Mouse (Mus musculus) forebrain, embryonic 16.5 days (tissue): ENCODE results near the gene Rtn4rl1. TPM values are rescaled to one million over a fixed set of nuclear protein-coding genes. Genes with fewer than 3 reads are reported as not detected.
"Not testable (repeated sequence)": the region's sequence is repeated elsewhere in the genome, so short reads cannot be mapped to it uniquely, and the experiment has no call there.

Experiments used
- ATAC-seq: fragments of 200-750 bp; cut with Nextera tagmentation; 2 replicates; pipeline ENCODE4 v1.8.0; 2017; ENCODE audit warnings: mild to moderate bottlenecking, moderate library complexity
- H3K27ac ChIP-seq: fragments of 300-500 bp; sonication (generic); 2 replicates; pipeline ENCODE4 v1.5.1; 2014; ENCODE audit warnings: low read length, control low read depth
- H3K27me3 ChIP-seq: fragments of 300-500 bp; sonication (generic); replicated peaks from 2 replicates; pipeline ENCODE4 v1.6.1; 2014; ENCODE audit warnings: low read length; ENCODE audit not compliant: control insufficient read depth, insufficient read depth
- H3K36me3 ChIP-seq: fragments of 300-500 bp; sonication (generic); 2 replicates; pipeline ENCODE4 v1.6.1; 2014; ENCODE audit not compliant: control insufficient read depth, insufficient read depth
- H3K4me1 ChIP-seq: fragments of 300-500 bp; sonication (generic); replicated peaks from 2 replicates; pipeline ENCODE4 v1.6.1; 2014; ENCODE audit warnings: low read length; ENCODE audit not compliant: control insufficient read depth, insufficient read depth
- H3K4me2 ChIP-seq: fragments of 300-500 bp; sonication (generic); 2 replicates; pipeline ENCODE4 v1.6.1; 2014; ENCODE audit warnings: mild to moderate bottlenecking, low read length, control low read depth
- H3K4me3 ChIP-seq: fragments of 300-500 bp; sonication (generic); replicated peaks from 2 replicates; pipeline ENCODE4 v1.5.1; 2014; ENCODE audit warnings: mild to moderate bottlenecking, low read length, control low read depth
- H3K9ac ChIP-seq: fragments of 300-500 bp; sonication (generic); replicated peaks from 2 replicates; pipeline ENCODE4 v1.6.1; 2014; ENCODE audit warnings: low read depth, low read length, control low read depth
- H3K9me3 ChIP-seq: fragments of 300-500 bp; sonication (generic); 2 replicates; pipeline ENCODE4 v1.6.1; 2016; ENCODE audit warnings: low read length; ENCODE audit not compliant: control insufficient read depth
- WGBS: fragments of 180-500 bp; shearing (Covaris S2); extraction: QIAGEN DNeasy Blood & Tissue Kit; methylation state at CpG from one replicate; pipeline ENCODE4 v1.1.7; 2014; 5-methylcytosine and 5-hydroxymethylcytosine counted together
- polyA plus RNA-seq: library from polyadenylated mRNA; unstranded; fragments of >200 nt; fragmentation: Nextera tagmentation; extraction: Ambion mirVana; gene quantifications from 2 replicates; pipeline ENCODE4 v1.2.1, GENCODE M21; 2015

Rtn4rl1 gene
- polyA plus RNA-seq, 1 experiment from 2014 or later: 6.3 TPM

- no peak overlapping the region for H3K4me3 ChIP-seq
- no peaks in the 10 kb centered on the region for H3K9me3 ChIP-seq
- no peak overlapping the region for H3K9ac ChIP-seq
- H3K27ac ChIP-seq: no peak overlapping the region
- H3K4me2 ChIP-seq: no peak overlapping the region
- no peak for ATAC-seq
- peaks cover 25% of the 10 kb centered on the region for H3K4me1 ChIP-seq
- 43% methylated on average over 5 of the region's 5 CpGs for WGBS
- H3K36me3 ChIP-seq: no peaks in the 10 kb centered on the region
- peaks cover 15% of the 10 kb centered on the region for H3K27me3 ChIP-seq
Measured at GRCm38 (mm10) chr11:75280435-75281001, 86.9 kb downstream of the Rtn4rl1 start.

- H3K4me1 ChIP-seq: peaks cover 25% of the 10 kb centered on the region
- no peak overlapping the region for H3K27ac ChIP-seq
- no peaks in the 10 kb centered on the region for H3K9me3 ChIP-seq
- peak overlapping the region; percentile 53 for H3K4me2 ChIP-seq
- 0 out of 2 replicates have a peak, but pooled peaks have one; percentile 28 for ATAC-seq
- H3K27me3 ChIP-seq: peaks cover 15% of the 10 kb centered on the region
- H3K9ac ChIP-seq: peak overlapping the region; percentile 46
- 4% methylated on average over 29 of the region's 29 CpGs for WGBS
- H3K4me3 ChIP-seq: peak overlapping the region; percentile 30
- H3K36me3 ChIP-seq: no peaks in the 10 kb centered on the region
Measured at GRCm38 (mm10) chr11:75281380-75282256, 88.0 kb downstream of the Rtn4rl1 start.

GRCm38 (mm10) chr11:75282496-75283120 lies 89.0 kb downstream of the Rtn4rl1 start:
- no peaks in the 10 kb centered on the region for H3K9me3 ChIP-seq
- H3K9ac ChIP-seq: no peak overlapping the region
- ATAC-seq: no peak
- H3K4me3 ChIP-seq: no peak overlapping the region
- 0 out of 2 replicates have a peak overlapping the region, but pooled peaks have one; percentile 9 for H3K4me2 ChIP-seq
- no peak overlapping the region for H3K27ac ChIP-seq
- WGBS: 6% methylated on average over 13 of the region's 13 CpGs
- no peaks in the 10 kb centered on the region for H3K36me3 ChIP-seq
- peaks cover 25% of the 10 kb centered on the region for H3K4me1 ChIP-seq
- H3K27me3 ChIP-seq: peaks cover 15% of the 10 kb centered on the region

GRCm38 (mm10) chr11:75283784-75284183 lies 90.2 kb downstream of the Rtn4rl1 start:
- H3K9me3 ChIP-seq, H3K27ac ChIP-seq, H3K9ac ChIP-seq, H3K4me3 ChIP-seq, H3K36me3 ChIP-seq, ATAC-seq, H3K4me2 ChIP-seq: not testable (repeated sequence)
- peaks cover 25% of the 10 kb centered on the region for H3K4me1 ChIP-seq
- H3K27me3 ChIP-seq: peaks cover 15% of the 10 kb centered on the region
- 64% methylated on average over 3 of the region's 3 CpGs for WGBS

GRCm38 (mm10) chr11:75285893-75286467 lies 92.4 kb downstream of the Rtn4rl1 start:
- H3K4me2 ChIP-seq: no peak overlapping the region
- 55% methylated on average over 4 of the region's 4 CpGs for WGBS
- H3K27ac ChIP-seq: no peak overlapping the region
- no peak overlapping the region for H3K9ac ChIP-seq
- H3K4me3 ChIP-seq: no peak overlapping the region
- H3K36me3 ChIP-seq: no peaks in the 10 kb centered on the region
- no peaks in the 10 kb centered on the region for H3K9me3 ChIP-seq
- peaks cover 18% of the 10 kb centered on the region for H3K4me1 ChIP-seq
- peaks cover 13% of the 10 kb centered on the region for H3K27me3 ChIP-seq
- ATAC-seq: no peak

GRCm38 (mm10) chr11:75286868-75287267 lies 93.3 kb downstream of the Rtn4rl1 start:
- no peaks in the 10 kb centered on the region for H3K36me3 ChIP-seq
- no peaks in the 10 kb centered on the region for H3K9me3 ChIP-seq
- H3K4me2 ChIP-seq: no peak overlapping the region
- H3K27ac ChIP-seq: no peak overlapping the region
- H3K9ac ChIP-seq: no peak overlapping the region
- no peak for ATAC-seq
- H3K4me3 ChIP-seq: no peak overlapping the region
- peaks cover 7% of the 10 kb centered on the region for H3K27me3 ChIP-seq
- peaks cover 18% of the 10 kb centered on the region for H3K4me1 ChIP-seq
- WGBS: 91% methylated on average over 4 of the region's 4 CpGs

GRCm38 (mm10) chr11:75287940-75288339 lies 94.4 kb downstream of the Rtn4rl1 start:
- H3K9ac ChIP-seq: no peak overlapping the region
- H3K9me3 ChIP-seq: no peaks in the 10 kb centered on the region
- H3K4me3 ChIP-seq: no peak overlapping the region
- no peaks in the 10 kb centered on the region for H3K36me3 ChIP-seq
- peaks cover 5% of the 10 kb centered on the region for H3K27me3 ChIP-seq
- no peak overlapping the region for H3K27ac ChIP-seq
- no peak for ATAC-seq
- no peak overlapping the region for H3K4me2 ChIP-seq
- H3K4me1 ChIP-seq: peaks cover 19% of the 10 kb centered on the region
- WGBS: 84% methylated on average over 10 of the region's 10 CpGs

GRCm38 (mm10) chr11:75288517-75288916 lies 94.9 kb downstream of the Rtn4rl1 start:
- H3K27ac ChIP-seq: no peak overlapping the region
- H3K36me3 ChIP-seq: no peaks in the 10 kb centered on the region
- H3K9me3 ChIP-seq: no peaks in the 10 kb centered on the region
- WGBS: 88% methylated on average over 8 of the region's 8 CpGs
- no peak overlapping the region for H3K9ac ChIP-seq
- no peaks in the 10 kb centered on the region; the same call in none of the 2 replicates for H3K27me3 ChIP-seq
- peaks cover 22% of the 10 kb centered on the region for H3K4me1 ChIP-seq
- ATAC-seq: no peak
- H3K4me3 ChIP-seq: no peak overlapping the region
- no peak overlapping the region for H3K4me2 ChIP-seq

GRCm38 (mm10) chr11:75289120-75289519 lies 95.5 kb downstream of the Rtn4rl1 start:
- Histone ChIP-seq H3K27me3 (no peaks in the 10 kb centered on the region; the same call in none of the 2 replicates), H3K4me3 (no peak overlapping the region), H3K9ac (no peak overlapping the region), H3K27ac (no peak overlapping the region), H3K4me1 (peaks cover 28% of the 10 kb centered on the region), H3K9me3 (no peaks in the 10 kb centered on the region), H3K36me3 (no peaks in the 10 kb centered on the region), H3K4me2 (no peak overlapping the region)
- ATAC-seq: no peak
- 57% methylated on average over 2 of the region's 2 CpGs for WGBS
